Mouse (Mus musculus): ENCODE data around the gene Psmd5.
A peak's percentile ranks its signal among the peaks of the same experiment; 100 is the strongest.
"Not testable (repeated sequence)": the region's sequence is repeated elsewhere in the genome, so short reads cannot be mapped to it uniquely, and the experiment has no call there.

Psmd5 gene

DNA sequence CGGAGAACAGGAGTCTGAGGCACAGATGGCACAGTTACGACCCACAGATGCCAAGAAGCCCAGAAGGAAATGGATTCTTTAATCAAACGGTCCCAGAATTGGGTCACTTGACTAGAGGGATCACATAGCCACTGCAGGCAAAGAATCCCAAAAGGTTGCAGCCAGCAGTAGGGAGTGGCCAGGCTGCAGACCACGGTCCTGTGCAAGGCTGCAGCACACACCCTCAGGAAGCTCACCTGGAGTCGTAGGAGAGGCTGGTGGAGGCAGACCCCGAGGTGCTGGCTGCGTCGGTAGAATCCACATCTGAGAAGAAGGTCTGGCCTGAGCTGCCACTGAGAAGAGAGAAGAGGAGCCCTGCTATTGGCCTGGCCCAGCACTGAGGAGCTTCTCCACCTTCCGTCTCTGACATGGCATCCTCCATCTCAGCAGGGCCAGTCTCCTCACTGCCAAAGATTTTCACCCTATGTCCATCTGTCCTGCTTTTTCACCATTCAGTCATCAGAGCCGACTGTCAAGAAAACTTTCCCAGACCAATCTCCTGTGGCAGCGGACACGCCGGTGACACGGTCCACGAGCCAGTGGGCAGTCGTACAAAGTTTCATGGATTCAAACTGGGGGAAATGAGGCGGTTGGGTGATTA is 22.2 kb upstream of the Psmd5 start:
- peak; percentile 75 for DNase-seq (ENCODE audit: low read depth, low spot score)

DNA sequence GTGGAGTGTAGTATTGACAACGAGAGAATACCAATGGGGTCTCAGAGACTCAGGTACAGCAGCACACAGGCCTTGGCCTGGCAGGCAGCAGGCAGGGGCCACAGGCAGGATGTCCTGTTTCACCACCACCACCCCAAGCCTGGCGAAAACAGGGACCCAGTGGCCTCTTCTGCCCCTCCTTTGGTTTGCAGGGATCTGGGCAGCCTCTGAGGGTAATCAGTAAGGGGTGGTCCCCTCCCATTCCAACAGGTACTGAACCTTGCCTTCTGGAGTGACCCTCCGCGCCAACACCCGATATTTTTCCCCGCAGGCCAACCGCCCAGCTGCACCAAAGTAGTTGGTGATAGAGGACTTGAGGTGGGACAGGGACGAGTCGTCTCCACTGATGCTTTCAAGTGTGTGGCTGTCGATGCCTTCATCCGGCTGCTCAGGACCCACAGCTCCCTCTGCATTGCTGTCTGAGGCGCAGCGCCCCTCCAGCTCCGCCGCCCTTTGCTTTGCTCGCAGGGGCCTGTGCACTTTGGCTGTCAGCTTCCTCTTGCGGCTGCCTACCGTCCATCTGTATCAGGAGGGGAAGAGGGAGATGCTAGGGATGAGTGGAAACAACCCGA is 20.8 kb upstream of the Psmd5 start:
- DNase-seq (ENCODE audit: low read depth, low spot score) = no peak

DNA sequence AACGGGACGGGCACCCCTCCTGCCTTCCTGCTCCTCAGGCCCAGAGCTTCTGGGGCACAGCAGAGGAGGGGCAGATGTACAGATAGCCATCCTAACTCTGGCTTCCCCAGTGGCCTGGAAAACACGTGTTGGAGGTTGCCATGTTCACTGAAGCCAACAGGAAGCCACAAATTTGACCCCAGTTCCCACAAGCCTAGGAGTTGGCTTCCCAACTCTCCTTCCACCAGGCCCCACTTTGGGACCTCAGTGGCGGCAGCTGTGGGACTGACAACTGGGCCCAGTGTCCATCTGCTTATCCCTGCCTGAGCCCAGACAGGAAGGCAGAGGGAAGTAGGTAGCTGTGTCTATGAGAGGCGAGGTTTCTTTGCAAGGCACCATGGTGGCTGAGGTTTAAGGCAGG is 19.2 kb upstream of the Psmd5 start:
- DNase-seq (ENCODE audit: low read depth, low spot score) = no peak

DNA sequence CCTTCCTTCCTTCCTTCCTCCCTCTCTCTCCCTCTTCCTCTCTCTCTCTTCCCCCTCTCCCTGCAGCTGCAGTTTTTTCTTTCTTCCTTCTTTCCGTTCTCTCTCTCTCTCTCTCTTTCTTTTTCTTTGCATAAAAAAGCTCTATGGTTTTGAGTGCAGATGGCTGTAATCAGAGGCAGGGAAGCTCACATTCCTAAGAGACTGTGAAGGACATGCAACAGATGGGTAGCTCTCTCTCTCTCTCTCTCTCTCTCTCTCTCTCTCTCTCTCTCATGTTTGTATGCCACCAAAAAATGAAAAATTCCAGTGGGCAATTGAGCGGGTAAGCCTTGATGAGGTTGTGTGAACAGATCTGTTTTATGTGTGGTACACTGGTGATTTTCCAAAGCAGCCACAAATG is 9.4 kb upstream of the Psmd5 start:
- no peak for DNase-seq (ENCODE audit: low read depth, low spot score)

DNA sequence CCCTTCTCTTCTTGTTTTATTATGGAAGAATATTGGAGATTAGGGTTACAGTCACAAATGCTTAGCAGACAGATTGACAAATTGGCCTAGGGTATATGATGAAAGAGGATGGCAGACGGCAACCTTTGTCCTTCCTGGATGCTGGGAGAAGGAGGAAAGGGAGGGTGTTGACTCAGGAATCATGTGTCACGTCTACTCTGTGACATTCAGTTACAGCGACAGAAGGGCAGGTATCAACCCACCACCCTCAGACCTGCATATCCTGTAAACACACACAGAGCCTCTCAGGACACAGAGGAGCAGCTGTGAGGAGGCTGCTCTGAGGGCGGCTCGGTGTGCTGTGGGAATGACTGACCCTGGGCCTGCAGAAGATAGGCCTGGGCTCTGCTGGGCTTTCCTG is 8.4 kb upstream of the Psmd5 start:
- DNase-seq (ENCODE audit: low read depth, low spot score) = no peak

DNA sequence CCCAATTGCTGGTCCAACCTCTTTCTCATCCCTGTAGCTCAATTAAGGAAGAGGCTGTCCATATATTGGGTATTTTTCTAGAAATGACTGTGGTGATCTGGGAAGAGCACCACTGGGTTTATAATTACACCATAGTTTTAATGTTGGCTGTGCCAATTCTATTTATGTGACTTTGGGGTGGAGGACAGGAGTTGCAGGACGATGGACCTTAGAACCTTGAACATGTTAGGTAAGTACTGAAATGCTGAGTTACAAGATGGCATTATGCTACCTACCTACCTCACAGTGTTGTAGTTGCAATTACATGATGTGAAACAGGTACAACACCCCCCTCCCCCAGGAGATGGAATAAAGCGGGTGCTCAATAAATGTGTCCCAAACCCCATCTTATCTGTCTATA is 8.0 kb upstream of the Psmd5 start:
- DNase-seq (ENCODE audit: low read depth, low spot score) = no peak

DNA sequence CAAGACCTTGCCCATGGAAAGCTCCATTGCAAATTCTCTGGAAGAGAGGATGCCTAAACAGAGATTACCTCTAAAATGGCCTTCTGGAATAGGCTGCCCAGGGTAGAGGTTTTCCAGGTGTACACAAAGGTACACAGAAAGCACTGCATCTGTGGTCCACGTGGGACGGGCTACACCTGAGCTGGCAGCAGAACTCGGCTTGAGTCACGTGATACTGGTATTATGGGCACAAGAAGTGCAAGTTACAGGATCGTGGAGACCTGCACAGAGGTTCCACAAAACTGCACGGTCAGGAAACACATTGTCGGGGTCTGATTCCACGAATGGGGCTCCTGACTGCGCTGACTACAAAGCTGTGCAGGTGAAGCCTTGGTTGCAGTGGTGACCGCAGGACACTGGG is 5.3 kb upstream of the Psmd5 start:
- DNase-seq (ENCODE audit: low read depth, low spot score) = no peak

DNA sequence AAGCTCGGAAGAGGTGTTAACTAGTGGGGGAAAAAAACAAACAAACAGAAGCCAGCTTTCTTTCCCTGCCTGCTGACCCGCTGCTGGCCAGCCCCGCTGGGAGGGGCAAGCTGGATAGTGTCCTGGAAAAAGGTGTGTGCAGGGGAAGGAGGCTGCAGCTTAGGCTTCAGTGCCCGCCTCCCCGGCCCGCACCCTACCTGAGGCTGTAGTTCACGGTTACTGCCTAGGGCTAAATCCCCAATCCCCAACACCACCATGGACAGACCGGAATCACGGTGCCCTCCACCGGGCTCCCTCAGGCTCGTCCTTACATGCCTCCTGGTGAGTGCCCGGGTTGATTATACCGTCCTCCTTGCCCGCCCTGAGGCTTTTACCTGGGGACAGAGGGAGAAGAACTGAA is 497 bp downstream of the Psmd5 start, which contains the start of gene Cutal:
TSS of gene Cutal (plus strand) at position 126 of the 400 bp plus-strand sequence.
- DNase-seq (ENCODE audit: low read depth, low spot score) = no peak

DNA sequence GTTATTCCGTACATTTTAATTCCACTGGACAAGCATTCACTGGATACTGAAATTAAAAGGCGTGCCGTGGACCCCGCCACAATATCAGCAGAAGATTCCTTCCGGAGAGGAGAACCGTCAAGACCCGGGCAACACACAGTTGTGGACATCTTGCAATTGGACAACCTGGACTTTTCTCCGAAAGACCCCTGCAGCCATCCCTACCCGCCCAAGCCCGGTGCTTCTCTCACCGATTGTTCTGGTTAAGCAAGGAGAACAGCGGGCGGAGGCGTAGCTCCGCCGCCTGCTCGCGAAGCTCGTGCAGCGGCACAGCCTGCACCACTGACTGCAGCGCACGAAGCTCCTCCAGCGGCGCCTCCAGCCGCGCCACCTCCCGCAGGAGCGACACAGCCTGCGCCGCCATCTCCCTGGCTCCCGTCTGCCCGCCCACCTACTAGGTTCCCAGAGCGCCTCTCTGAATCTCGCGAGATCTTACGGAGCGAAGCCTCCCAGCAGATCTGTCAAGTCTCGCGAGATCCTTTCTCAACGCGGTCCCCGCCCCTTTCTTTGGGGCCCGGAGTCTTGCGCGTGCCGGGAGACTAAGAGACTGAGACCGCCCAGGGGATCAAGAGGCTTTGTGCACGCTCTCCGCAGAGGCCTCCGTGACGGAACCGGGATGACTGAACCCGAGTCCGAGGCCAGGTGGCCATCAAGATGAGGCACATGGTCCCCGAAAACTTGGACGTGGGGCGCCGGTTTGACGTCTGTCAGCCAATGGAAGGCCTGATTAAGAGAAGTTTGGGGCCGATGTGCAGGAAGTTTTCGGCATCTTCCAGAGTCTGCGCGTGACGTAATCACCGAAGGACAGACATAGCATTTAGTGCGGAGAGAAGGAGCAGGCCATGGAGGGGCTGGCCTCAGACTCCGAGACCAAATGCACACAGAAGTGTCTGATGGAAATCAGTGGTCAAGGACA is 4.0 kb downstream of the Psmd5 start:
- DNase-seq (ENCODE audit: low read depth, low spot score) = peak; percentile 99

DNA sequence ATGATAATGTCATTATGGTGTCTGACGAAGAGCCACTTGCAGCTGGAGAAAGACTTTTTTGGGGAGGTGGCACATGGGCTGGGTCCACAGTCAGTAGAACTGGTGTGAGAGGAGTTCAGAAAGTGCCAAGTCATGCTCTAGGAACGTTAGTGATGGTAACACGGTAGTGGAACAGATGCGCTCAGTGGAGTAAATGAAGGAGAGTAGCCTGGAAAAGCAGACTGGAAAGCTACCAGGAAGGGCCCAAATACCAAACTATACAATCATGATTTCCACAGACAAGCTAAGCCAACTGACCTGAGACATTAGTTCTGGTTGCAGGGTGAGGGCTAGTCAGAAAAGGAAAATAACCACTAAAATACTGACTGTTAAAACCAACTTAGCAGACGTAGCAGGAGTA is 5.1 kb downstream of the Psmd5 start:
- peak; percentile 27 for DNase-seq (ENCODE audit: low read depth, low spot score)

DNA sequence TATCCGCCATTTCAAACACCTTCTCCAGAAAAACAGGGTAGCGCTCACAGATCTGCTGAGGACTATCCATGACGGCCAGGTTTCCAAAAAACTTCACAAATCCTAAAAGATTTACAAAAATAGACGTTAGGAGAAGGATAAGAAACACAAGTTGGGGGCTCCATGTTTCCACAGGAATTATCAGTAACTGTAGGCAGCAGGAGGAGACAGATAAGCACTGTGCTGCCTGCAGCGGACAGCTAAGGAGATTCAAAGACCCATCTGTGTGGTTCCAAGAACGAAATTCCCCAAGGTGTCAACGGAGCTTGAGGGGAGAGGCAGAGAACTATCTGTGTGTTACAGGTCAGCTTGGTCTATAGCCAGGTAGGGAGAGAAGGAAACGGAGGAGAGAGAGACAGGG is 17.0 kb downstream of the Psmd5 start:
- DNase-seq (ENCODE audit: low read depth, low spot score) = no peak

DNA sequence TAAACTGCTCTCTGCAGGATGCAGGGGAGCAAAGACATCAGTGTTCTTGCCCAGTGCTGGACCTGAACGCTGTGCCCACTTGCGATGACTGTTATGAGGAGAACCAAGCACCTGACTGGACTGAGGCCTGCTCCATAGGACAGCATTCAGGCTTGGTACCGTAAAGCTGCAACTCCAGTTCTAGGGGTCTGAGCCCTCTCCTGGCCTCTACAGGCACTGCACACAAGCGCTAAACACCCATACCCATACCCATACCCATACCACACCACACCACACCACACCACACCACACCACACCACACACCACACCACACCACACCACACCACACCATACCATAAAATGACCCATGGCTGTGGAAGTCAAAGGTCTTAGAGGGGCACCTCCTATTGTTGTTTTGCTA is 19.5 kb downstream of the Psmd5 start:
- no peak for DNase-seq (ENCODE audit: low read depth, low spot score)

DNA sequence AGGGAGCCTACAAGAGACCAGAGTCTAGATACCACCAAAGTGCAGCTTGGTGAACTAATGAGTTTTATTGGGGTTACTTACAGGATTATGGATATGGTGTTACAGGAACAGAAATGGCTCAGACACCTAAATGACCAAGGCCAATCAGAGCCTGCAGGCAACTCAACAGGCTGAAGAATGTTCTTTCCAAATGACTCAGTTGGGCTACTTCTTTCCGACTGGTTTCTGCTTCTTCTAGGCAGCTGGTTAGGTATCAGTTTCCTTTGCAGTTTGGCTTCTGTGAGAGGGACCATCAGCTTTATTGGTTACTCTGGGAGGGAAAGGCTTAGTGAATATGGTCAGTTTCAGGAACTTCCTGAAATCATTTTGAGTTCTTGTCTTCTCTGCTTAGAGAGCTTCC is 27.1 kb downstream of the Psmd5 start:
- no peak for DNase-seq (ENCODE audit: low read depth, low spot score)

DNA sequence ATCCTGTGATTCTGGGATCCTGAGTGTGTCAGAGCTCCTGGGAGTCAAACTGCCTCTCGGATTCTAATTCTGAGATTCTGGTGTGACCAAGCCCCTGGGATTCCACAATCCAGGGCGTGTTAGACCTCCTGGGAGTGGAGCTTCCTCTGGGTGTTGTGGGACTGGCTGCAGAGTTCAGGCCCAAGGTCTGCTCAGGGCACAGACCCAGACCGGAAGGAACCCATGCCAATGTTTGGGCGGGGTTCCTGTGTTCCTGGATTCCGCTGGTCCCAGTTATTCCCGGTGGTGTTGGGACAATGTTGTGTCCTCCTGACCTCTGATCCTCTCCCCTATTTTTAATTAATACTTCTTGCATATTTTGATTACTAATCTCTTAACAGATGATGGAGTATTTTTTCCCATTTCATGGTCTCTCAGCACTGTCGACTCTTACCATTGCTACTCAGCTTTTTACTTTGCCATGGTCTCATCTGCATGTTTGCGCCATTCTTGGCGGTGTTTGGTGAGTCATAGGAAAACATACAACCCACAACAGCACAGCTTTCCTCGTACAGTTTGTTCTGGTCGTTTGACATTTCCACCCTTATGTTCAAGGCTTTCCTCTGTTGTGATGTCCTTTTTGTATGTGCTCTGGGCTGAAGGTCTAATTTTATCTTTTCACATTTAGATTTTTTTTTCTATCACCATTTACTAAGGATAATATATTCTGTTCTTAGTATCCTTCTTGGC is 31.4 kb downstream of the Psmd5 start:
- DNase-seq (ENCODE audit: low read depth, low spot score) = peak; percentile 51

DNA sequence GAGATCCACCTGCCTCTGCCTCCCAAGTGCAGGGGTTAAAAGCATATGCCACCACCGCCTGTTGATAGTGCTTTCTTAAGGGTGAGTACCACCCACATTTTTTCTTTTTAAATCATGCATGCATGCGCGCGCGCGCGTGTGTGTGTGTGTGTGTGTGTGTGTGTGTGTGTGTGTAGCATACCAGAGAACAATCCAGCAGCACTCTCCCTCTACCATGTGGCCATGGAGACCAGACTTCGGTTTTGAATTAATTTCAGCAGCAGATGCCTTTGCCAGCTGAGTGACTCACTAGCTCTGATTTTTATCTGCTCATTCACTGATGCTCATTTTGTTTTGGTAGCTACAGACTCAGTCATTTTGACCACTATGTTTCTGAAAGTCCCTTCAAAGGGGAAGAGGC is 33.1 kb downstream of the Psmd5 start:
- DNase-seq (ENCODE audit: low read depth, low spot score) = peak; percentile 88

DNA sequence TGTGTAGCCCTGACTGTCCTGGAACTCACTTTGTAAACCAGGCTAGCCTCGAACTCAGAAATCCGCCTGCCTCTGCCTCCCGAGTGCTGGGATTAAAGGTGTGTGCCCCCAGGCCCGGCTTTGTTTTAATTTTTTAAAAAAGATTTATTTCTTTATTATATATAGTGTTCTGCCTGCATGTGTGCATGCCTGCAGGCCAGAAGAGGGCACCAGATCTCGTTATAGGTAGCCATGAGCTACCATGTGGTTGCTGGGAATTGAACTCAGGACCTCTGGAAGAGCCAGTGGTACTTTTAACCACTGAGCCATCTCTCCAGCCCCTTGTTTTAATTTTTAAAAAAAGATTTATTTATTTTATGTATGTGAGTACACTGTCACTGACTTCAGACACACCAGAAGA is 34.6 kb downstream of the Psmd5 start:
- not testable (repeated sequence) for DNase-seq (ENCODE audit: low read depth, low spot score)

DNA sequence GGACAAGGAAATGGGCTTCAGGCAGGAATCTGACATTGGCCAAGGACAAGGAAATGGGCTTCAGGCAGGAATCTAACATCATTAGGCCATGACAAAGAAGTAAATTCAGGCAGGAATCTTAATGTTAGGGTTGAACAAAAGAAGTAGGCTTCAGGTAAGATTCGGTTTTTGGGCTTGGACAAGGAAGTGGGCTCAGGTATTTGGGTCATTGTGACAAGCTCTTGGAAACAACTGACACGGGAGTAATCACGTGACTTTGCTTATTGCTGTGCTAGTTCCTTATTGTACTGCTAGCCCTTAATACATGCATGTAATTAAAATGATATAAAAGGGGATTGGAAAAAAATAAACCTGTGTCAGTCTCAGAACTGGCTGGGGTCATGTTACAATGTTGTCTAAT is 39.1 kb downstream of the Psmd5 start:
- DNase-seq (ENCODE audit: low read depth, low spot score) = no peak

DNA sequence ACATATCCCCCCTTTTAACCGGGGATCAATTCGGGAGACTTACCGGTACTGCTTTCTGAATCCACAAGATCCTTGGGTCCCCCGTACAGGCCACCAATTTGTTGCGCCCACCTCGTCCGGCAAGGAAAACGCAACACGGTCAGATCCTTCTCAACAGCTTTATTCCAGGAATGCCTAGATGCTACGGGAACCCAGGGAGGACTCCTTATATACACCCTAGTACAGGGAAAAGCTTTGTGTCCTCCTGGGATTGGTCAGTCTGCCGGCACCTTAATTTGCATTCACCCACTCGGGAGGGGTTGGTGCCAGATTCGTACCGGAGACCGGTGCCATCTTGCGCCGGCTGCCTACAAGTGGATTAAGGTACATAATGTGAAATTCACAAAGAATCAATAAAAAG is 41.1 kb downstream of the Psmd5 start:
- no peak for DNase-seq (ENCODE audit: low read depth, low spot score)

DNA sequence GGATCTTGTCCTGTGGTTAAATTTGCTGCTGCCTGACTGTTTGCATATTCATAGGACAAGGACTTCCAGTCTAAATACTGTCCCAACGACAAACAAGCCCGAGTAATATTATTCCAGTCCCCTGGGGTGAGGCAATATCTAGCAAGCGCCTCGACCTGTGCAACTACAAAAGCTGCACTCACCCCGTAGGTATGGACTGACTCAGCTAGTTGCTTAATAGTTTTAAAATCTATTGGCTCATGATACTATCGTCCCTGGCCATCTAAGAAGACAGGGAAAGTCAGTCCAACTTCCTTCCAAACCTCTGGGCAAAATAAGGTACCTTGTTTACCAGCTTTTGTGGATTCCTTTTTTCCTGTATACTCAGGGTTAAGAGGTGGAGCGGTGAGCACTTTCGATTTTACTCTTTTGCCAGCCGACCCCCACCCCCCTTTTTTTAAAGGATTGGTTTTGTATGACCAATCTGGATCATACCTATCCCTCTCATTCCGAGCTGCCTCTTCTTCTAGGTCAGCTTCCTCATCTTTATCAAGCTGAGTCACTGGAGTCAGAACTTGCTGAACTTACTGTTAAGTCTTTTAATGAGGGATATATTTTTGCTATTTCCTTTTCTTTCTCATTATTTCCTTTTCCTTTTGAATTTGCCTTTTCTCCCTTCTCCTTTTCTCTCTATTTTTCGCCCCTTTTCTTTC is 41.9 kb downstream of the Psmd5 start, which contains the start of gene Gm34653:
TSS of gene Gm34653 (plus strand) at position 242 of the 692 bp plus-strand sequence.
- not testable (repeated sequence) for DNase-seq (ENCODE audit: low read depth, low spot score)

DNA sequence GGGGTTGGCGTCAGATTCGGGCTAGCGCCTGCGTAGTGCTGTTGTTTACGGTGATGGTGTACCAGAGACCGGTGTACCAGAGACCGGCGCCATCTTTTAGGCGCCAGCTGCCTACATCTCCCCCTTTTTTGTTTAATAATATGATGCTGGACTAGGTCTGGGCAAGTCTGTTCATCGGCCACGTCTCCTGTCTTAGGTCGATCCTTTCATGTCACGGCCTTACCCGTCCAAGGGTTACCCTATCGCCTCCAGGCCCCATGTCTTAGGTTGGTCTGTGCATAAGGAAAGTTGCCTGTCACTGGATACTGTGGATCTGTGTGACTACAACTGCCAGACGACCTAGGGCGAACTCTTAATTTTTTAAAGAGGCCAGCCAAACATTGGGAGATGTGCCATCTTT is 44.7 kb downstream of the Psmd5 start:
- DNase-seq (ENCODE audit: low read depth, low spot score) = not testable (repeated sequence)

DNA sequence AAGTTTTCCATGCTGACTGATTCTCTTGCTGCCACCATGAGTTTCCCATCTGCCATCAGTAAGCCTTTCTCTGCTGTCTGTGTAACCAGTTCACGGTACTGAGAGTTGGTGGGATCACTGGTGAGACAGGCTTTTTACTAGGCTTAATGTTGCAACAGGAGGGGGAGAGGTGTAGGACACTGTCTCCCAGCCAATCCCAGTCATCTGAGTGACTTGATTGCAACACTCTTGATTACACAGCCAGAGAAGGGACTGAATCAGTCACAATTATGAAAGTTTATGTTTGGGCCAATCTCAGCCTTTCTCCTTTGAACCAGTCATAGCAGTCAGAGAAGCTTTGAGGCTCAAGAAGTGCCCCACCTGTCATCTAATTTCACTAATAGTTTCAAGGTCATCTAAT is 46.7 kb downstream of the Psmd5 start:
- DNase-seq (ENCODE audit: low read depth, low spot score) = no peak
